Mouse (Mus musculus) limb, embryonic 14.5 days (tissue): ENCODE measurements around the gene Mat2a. TPM values are rescaled to one million over a fixed set of nuclear protein-coding genes. Genes with fewer than 3 reads are reported as not detected.

Experiments
- ATAC-seq: fragments of 200-750 bp; cut with Nextera tagmentation; 2 replicates; pipeline ENCODE4 v1.8.0; 2017; ENCODE audit warnings: low read depth, moderate number of reproducible peaks, moderate TSS enrichment; ENCODE audit not compliant: low FRiP score
- DNase-seq: peaks from one replicate; pipeline ENCODE4 v3.0.0-alpha.2; 2015; ENCODE audit warnings: low spot score
- H3K27ac ChIP-seq: fragments of 300-500 bp; sonication (generic); replicated peaks from 2 replicates; pipeline ENCODE4 v1.5.1; 2014; ENCODE audit warnings: low read depth, mild to moderate bottlenecking, low read length, moderate library complexity, mixed read lengths
- H3K27me3 ChIP-seq: fragments of 300-500 bp; sonication (generic); 2 replicates; pipeline ENCODE4 v1.6.1; 2014; ENCODE audit warnings: low read length, mixed read lengths; ENCODE audit not compliant: control insufficient read depth, insufficient read depth
- H3K36me3 ChIP-seq: fragments of 300-500 bp; sonication (generic); 2 replicates; pipeline ENCODE4 v1.6.1; 2014; ENCODE audit warnings: mild to moderate bottlenecking, low read length, moderate library complexity, mixed read lengths; ENCODE audit not compliant: control insufficient read depth, insufficient read depth
- H3K4me1 ChIP-seq: fragments of 300-500 bp; sonication (generic); 2 replicates; pipeline ENCODE4 v1.6.1; 2014; ENCODE audit warnings: antibody characterized with exemption, low read length, mixed read lengths; ENCODE audit not compliant: control insufficient read depth, insufficient read depth
- H3K4me2 ChIP-seq: fragments of 300-500 bp; sonication (generic); replicated peaks from 2 replicates; pipeline ENCODE4 v1.6.1; 2014; ENCODE audit warnings: low read depth, mild to moderate bottlenecking, low read length, moderate library complexity; ENCODE audit not compliant: severe bottlenecking
- H3K4me3 ChIP-seq: fragments of 300-500 bp; sonication (generic); replicated peaks from 2 replicates; pipeline ENCODE4 v1.5.1; 2014; ENCODE audit warnings: low read length
- H3K9ac ChIP-seq: fragments of 300-500 bp; sonication (generic); 2 replicates; pipeline ENCODE4 v1.6.1; 2014; ENCODE audit warnings: mild to moderate bottlenecking, low read depth, low read length, moderate library complexity; ENCODE audit not compliant: severe bottlenecking
- H3K9me3 ChIP-seq: fragments of 300-500 bp; sonication (generic); 2 replicates; pipeline ENCODE4 v1.6.1; 2016; ENCODE audit warnings: low read length; ENCODE audit not compliant: control insufficient read depth
- POLR2A ChIP-seq: fragments of 200-500 bp; IDR thresholded peaks from 2 replicates; pipeline ENCODE4 v1.8.0; 2012; ENCODE audit warnings: inconsistent platforms, mild to moderate bottlenecking, moderate library complexity, borderline replicate concordance; ENCODE audit not compliant: insufficient read depth, insufficient read length; ENCODE audit errors: extremely low read depth
- WGBS: fragments of 180-500 bp; shearing (Covaris S2); extraction: QIAGEN DNeasy Blood & Tissue Kit; methylation state at CpG from one replicate; pipeline ENCODE4 v1.1.7; 2014; 5-methylcytosine and 5-hydroxymethylcytosine counted together
- polyA plus RNA-seq, 2 experiments: library from polyadenylated mRNA; depleted of rRNA in 1 of 2; stranded (reverse) in 1 of 2; unstranded in 1 of 2; fragments of >200 nt; fragmentation: Nextera tagmentation in 1 of 2; extraction: Ambion mirVana in 1 of 2; gene quantifications; 2 replicates each; pipeline versions ENCODE4 v1.2.1 to v1.2.3; 2012 to 2014

Gene Mat2a
- polyA plus RNA-seq, 2 experiments: 285 to 352 TPM

DNA sequence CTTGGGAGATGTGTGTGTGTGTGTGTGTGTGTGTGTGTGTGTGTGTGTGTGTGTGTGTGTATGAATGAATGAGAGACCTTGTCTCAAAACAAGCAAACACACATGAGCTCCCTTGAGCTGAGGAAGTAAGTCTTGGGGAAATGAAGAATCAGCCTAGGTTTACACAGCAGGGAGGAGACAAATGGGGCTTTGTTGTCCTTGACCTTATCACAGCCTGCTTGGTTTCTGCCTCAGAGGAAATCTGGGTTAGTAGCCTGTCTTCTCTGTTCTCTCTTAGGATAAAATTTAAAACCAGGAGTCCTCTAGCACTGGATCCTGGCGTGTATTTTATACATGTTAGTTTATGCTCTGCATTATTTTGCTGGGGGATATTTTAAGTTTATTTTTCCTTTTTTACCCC is 19.6 kb downstream of the Mat2a start:
- TF ChIP-seq POLR2A: no peak
- H3K27me3 ChIP-seq: no peaks in the 10 kb centered on the region
- no peak overlapping the region for H3K4me2 ChIP-seq
- WGBS: 95% methylated on average over 1 of the region's 1 CpGs
- no peak overlapping the region for H3K9ac ChIP-seq
- DNase-seq (no peak), ATAC-seq (no peak)
- H3K4me3 ChIP-seq: no peak overlapping the region
- peaks cover 74% of the 10 kb centered on the region for H3K36me3 ChIP-seq
- H3K27ac ChIP-seq: 0 out of 2 replicates have a peak overlapping the region, but pooled peaks have one; percentile 19
- H3K4me1 ChIP-seq: peaks cover 10% of the 10 kb centered on the region
- no peaks in the 10 kb centered on the region for H3K9me3 ChIP-seq

DNA sequence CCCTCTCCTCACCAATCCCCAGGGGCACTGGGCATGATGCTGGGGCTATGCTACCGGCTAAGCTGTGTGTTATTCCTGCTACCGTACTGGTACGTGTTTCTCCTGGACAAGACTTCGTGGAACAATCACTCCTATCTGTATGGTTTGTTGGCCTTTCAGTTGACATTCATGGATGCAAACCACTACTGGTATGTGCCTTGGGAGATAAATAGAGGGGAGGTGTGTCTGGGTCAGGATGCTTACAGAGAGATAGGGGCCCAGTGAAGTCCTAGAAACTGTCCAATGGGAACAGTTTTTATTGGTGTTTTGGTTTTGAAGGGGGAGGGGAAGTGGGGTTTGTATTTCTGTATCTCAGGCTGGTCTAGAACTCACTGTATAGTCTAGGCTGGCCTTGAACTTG is 21.1 kb downstream of the Mat2a start:
- WGBS: 95% methylated on average over 4 of the region's 4 CpGs
- no peak overlapping the region for H3K4me2 ChIP-seq
- no peak for ATAC-seq
- peaks cover 59% of the 10 kb centered on the region for H3K36me3 ChIP-seq
- H3K9me3 ChIP-seq: no peaks in the 10 kb centered on the region
- peaks cover 11% of the 10 kb centered on the region for H3K4me1 ChIP-seq
- no peak overlapping the region for H3K9ac ChIP-seq
- DNase-seq: no peak
- no peak for TF ChIP-seq POLR2A
- no peaks in the 10 kb centered on the region for H3K27me3 ChIP-seq
- no peak overlapping the region for H3K4me3 ChIP-seq
- no peak overlapping the region for H3K27ac ChIP-seq

DNA sequence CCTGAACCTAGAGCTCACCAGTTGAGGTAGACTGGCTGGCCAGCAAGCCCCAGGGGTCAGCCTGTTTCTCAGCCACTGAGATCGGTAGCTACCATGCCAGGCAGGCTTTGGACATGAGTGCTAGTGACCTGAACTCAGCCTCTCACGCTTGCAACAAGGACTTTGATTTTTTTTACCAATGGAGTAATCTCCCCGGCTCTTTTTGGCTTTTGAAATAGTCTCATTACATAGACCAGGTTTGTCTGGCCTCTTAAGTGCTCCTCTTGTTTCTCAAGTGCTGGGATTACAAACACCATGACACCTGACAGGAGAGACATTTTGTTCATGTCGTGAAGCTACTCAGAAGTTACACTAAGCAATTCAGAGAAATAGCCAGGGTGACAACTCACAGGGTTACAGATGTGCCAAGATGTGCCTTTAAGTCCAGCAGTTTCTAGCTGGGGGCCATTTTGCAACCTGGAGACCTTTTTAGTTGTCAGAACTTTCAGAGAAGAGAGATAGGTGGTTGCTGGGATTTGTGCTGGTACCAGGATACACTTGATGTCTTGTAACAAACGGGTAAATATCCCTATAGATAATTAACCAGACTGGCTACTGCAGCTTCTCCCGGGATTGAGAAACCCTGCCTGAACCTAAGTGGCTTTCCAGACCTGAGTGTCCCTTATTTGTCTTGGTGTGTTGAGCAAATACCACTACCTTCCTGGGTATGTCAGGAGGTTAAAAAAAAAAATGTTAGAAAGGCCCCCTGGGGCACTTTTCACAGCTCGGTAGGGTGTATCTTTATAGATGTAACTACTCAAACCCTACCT is 23.2 kb downstream of the Mat2a start:
- DNase-seq: no peak
- Histone ChIP-seq H3K4me1 (peaks cover 11% of the 10 kb centered on the region), H3K36me3 (peaks cover 41% of the 10 kb centered on the region), H3K27me3 (no peaks in the 10 kb centered on the region), H3K27ac (no peak overlapping the region), H3K4me2 (0 out of 2 replicates have a peak overlapping the region, but pooled peaks have one; percentile 18), H3K9me3 (no peaks in the 10 kb centered on the region), H3K4me3 (0 out of 2 replicates have a peak overlapping the region, but pooled peaks have one; percentile 2), H3K9ac (0 out of 2 replicates have a peak overlapping the region, but pooled peaks have one; percentile 25)
- ATAC-seq: no peak
- 84% methylated on average over 7 of the region's 7 CpGs for WGBS
- TF ChIP-seq POLR2A: no peak

DNA sequence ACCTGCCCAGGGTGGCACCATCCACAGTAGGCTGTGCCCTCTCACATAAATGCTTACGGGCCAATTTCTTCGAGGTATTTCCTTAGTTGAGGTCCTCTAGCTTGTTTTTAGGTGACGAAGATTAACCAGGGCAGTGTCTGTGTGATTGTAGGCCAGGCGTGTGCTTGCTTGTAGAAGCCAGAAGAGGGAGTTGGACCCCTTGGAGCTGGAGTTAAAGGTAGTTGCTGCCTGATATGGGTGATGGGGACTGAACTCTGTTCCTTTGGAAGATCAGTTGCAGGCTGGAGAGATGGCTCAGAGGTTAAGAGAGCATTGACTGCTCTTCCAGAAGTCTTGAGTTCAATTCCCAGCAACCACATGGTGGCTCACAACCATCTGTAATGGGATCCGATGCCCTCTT is 24.2 kb downstream of the Mat2a start:
- Histone ChIP-seq H3K4me2 (peak overlapping the region; percentile 78), H3K36me3 (peaks cover 31% of the 10 kb centered on the region), H3K9me3 (no peaks in the 10 kb centered on the region), H3K27me3 (no peaks in the 10 kb centered on the region), H3K4me3 (peak overlapping the region; percentile 75), H3K27ac (no peak overlapping the region), H3K4me1 (peaks cover 11% of the 10 kb centered on the region), H3K9ac (peak overlapping the region; percentile 86)
- no peak for ATAC-seq
- no peak for DNase-seq
- 87% methylated on average over 5 of the region's 5 CpGs for WGBS
- TF ChIP-seq POLR2A: no peak

DNA sequence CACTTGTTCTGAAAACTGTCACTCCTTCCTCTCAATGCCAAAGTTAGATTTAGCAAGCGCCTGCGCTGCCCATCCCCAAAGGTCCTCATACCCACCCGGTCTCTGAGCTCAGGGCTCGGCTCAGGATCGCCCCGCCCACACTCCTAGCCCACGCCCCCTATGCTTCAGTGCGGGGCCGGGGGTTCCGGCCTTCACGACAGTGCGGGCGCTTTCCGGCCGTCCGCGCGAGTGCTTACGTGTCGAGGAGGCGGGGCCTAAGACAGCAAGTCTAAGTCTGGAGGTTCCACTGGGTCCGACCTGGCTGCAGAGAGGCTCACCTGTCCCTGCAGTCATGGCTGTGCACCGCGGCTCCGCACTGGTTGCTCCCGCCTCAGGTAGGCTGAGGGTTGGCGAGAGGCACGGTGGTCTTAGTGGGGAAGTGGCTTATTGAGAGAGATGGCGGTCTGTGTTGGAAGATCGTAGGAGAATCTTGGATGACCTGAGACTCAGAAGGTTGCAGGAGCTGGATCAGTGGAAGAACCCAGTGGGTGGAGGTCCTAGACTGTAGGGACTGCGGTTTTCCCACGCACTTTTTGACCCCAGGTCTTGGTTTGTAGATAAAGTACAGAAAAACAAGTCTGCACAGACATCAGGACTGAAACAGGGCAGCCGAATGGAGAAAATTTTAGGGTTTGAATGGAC is 25.1 kb downstream of the Mat2a start, which contains the start of gene Ggcx:
TSS of gene Ggcx (plus strand) at position 233 of the 681 bp plus-strand sequence.
- H3K27ac ChIP-seq: peak within 1 kb of the TSS; percentile 27
- 2% methylated on average over 33 of the region's 33 CpGs for WGBS
- peak within 1 kb of the TSS; percentile 75 for H3K4me3 ChIP-seq
- H3K4me1 ChIP-seq: peaks cover 11% of the 10 kb centered on the region
- H3K36me3 ChIP-seq: peaks cover 22% of the 10 kb centered on the region
- H3K4me2 ChIP-seq: peak within 1 kb of the TSS; percentile 78
- H3K9ac ChIP-seq: peak within 1 kb of the TSS; percentile 86
- TF ChIP-seq POLR2A: 0 out of 2 replicates have a peak, but pooled peaks have one; percentile 63
- ATAC-seq (peak; percentile 96), DNase-seq (peak; percentile 96)
- H3K27me3 ChIP-seq: no peaks in the 10 kb centered on the region
- no peaks in the 10 kb centered on the region for H3K9me3 ChIP-seq
